Mouse (Mus musculus) intestine, embryonic 16.5 days (tissue): ENCODE results near the gene Tescl. TPM values are rescaled to one million over a fixed set of nuclear protein-coding genes. Genes with fewer than 3 reads are reported as not detected.

Experiments used
- ATAC-seq: fragments of 200-750 bp; cut with Nextera tagmentation; 2 replicates; pipeline ENCODE4 v1.8.0; 2017; ENCODE audit warnings: moderate TSS enrichment, moderate library complexity
- H3K27ac ChIP-seq: fragments of 300-500 bp; sonication (generic); 2 replicates; pipeline ENCODE4 v1.5.1; 2014; ENCODE audit warnings: mild to moderate bottlenecking, low read length
- H3K27me3 ChIP-seq: fragments of 300-500 bp; sonication (generic); replicated peaks from 2 replicates; pipeline ENCODE4 v1.6.1; 2014; ENCODE audit warnings: low read length, control low read depth, mixed read lengths; ENCODE audit not compliant: control insufficient read depth, insufficient read depth
- H3K36me3 ChIP-seq: fragments of 300-500 bp; sonication (generic); 2 replicates; pipeline ENCODE4 v1.6.1; 2014; ENCODE audit warnings: low read length, control low read depth; ENCODE audit not compliant: control insufficient read depth, insufficient read depth
- H3K4me1 ChIP-seq: fragments of 300-500 bp; sonication (generic); 2 replicates; pipeline ENCODE4 v1.6.1; 2014; ENCODE audit warnings: low read length, control low read depth, mixed read lengths; ENCODE audit not compliant: control insufficient read depth, insufficient read depth
- H3K4me2 ChIP-seq: fragments of 300-500 bp; sonication (generic); 2 replicates; pipeline ENCODE4 v1.6.1; 2014; ENCODE audit warnings: low read depth, low read length, control low read depth
- H3K4me3 ChIP-seq: fragments of 300-500 bp; sonication (generic); 2 replicates; pipeline ENCODE4 v1.5.1; 2014; ENCODE audit warnings: mild to moderate bottlenecking, low read length
- H3K9ac ChIP-seq: fragments of 300-500 bp; sonication (generic); 2 replicates; pipeline ENCODE4 v1.6.1; 2014; ENCODE audit warnings: low read depth, low read length
- H3K9me3 ChIP-seq: fragments of 300-500 bp; sonication (generic); 2 replicates; pipeline ENCODE4 v1.6.1; 2016; ENCODE audit warnings: low read length, control low read depth; ENCODE audit not compliant: control insufficient read depth
- WGBS: fragments of 180-500 bp; shearing (Covaris S2); extraction: QIAGEN DNeasy Blood & Tissue Kit; methylation state at CpG from one replicate; pipeline ENCODE4 v1.1.7; 2014; 5-methylcytosine and 5-hydroxymethylcytosine counted together
- polyA plus RNA-seq: library from polyadenylated mRNA; unstranded; fragments of >200 nt; fragmentation: Nextera tagmentation; extraction: Ambion mirVana; gene quantifications from 2 replicates; pipeline ENCODE4 v1.2.1, GENCODE M21; 2015

Gene Tescl
- polyA plus RNA-seq, 1 experiment from 2014 or later, result not detected

- Histone ChIP-seq H3K4me2 (no peak overlapping the region), H3K9me3 (peaks cover 14% of the 10 kb centered on the region), H3K27ac (no peak overlapping the region), H3K4me3 (no peak overlapping the region), H3K9ac (no peak overlapping the region), H3K36me3 (no peaks in the 10 kb centered on the region), H3K4me1 (no peaks in the 10 kb centered on the region), H3K27me3 (peaks cover 3% of the 10 kb centered on the region; the same call in 1 of the 2 replicates)
- 67% methylated on average over 4 of the region's 4 CpGs for WGBS
- ATAC-seq, result no peak
Measured at GRCm38 (mm10) chr7:24322593-24322992, 11.1 kb downstream of the Tescl start.

- no peak overlapping the region for H3K4me3 ChIP-seq
- H3K36me3 ChIP-seq, result no peaks in the 10 kb centered on the region
- H3K9me3 ChIP-seq, result peaks cover 3% of the 10 kb centered on the region; the same call in 1 of the 2 replicates
- no peak overlapping the region for H3K4me2 ChIP-seq
- no peak overlapping the region for H3K9ac ChIP-seq
- WGBS, result 66% methylated on average over 6 of the region's 6 CpGs
- no peak overlapping the region for H3K27ac ChIP-seq
- H3K4me1 ChIP-seq, result no peaks in the 10 kb centered on the region
- ATAC-seq, result no peak
- no peaks in the 10 kb centered on the region for H3K27me3 ChIP-seq
Measured at GRCm38 (mm10) chr7:24318942-24319341, 14.8 kb downstream of the Tescl start.

DNA sequence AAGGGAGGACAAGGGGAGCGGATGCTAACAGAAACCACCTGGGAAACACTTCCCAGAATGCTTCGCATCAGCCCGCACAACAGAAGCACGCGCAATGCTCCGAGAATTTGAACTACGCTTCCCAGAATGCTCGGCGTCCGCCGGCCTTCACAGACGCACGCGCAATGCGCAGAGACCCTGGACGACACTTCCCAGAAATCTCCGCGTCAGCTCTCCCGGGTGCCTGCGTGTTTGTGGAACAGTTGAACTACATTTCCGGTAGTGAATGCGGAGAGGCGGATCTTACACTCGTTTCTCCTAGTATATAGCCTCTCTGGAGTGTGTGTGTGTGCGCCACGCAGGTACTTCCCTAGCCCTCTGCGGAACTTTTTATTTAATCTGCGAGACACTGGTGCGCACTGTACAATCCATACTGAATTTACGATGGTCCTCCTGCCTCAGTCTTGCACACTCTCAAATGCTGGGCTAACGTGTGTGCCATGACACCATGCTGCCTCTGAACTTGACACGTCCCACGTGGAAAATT is 17.1 kb downstream of the Tescl start, which contains the start of gene Zfp94:
TSS of gene Zfp94 (minus strand) at position 100 of the 526 bp plus-strand sequence.
- peak within 1 kb of the TSS; percentile 83 for H3K4me2 ChIP-seq
- H3K27me3 ChIP-seq, result no peaks in the 10 kb centered on the region
- WGBS, result under 1% methylated on average over 33 of the region's 33 CpGs
- H3K9ac ChIP-seq, result peak within 1 kb of the TSS; percentile 74
- peak; percentile 97 for ATAC-seq
- no peaks in the 10 kb centered on the region for H3K9me3 ChIP-seq
- H3K4me1 ChIP-seq, result no peaks in the 10 kb centered on the region
- H3K36me3 ChIP-seq, result no peaks in the 10 kb centered on the region
- H3K27ac ChIP-seq, result peak within 1 kb of the TSS; percentile 72
- peak within 1 kb of the TSS; percentile 69 for H3K4me3 ChIP-seq

DNA sequence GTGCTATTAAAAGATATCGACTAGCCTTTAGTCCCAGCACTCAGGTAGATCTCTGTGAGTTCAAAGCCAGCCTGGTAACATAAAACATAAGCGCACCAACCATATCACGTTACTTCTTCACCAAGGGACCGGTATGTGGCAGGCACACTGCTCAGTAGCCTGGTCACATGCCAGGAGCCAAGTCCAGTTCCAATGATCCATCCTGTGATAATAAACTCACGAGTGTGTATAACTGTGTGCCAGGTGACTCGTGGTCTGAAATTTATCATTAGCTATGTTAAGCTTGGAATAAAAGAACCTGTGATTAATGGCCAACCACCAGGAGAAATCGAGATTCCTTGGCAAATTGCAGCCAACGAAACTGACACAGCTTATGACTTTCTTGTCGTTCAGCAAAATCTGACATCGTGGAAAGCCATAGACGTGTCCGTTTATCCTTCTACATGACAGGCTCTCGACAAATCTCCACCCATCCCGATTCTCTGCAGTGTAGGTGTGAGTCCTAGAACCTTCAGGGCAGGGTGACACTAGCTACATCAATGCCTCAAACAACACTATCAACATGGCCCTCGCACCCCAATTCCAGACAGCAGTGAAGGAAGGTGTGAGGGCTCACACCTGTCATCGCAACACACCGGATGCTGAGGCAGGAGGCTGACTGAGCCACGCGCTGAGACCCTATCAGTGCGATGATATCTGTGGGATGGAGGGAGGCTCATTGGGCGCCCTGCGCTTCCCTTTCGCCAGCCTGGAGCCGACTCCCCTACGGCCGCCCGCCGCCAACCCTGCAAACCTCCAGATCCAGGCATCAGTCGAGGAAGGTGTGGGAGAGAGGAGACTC is 17.8 kb downstream of the Tescl start:
- Histone ChIP-seq H3K4me2 (peak overlapping the region; percentile 83), H3K9me3 (no peaks in the 10 kb centered on the region)
- WGBS, result 26% methylated on average over 29 of the region's 29 CpGs

DNA sequence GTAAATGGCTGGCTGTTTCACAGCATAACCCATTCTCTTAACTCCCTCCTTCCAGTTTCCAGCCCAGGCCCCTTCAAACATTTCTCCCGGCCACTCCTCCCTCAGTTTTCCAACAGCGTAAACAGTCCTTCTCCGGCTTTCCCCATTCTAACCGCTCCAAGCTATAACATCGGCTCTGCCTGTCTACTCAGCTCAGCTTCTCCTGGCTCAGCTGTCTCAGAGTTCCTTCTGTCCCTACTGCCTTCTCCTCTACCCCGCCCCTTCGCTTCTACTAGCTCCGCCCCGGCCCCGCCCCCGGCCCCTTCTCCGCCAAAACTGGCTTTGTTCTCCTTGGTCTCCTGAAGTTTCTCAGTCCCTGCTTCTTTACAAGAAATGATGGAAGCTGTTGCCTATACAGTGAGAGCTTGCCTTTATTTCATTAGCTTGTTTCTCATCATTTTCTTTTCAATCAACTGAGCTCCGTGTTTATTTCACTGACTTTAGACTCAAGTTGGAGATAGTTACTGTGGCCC is 32.9 kb downstream of the Tescl start, which contains the start of gene Zfp61:
TSS of gene Zfp61 (minus strand) at position 462 of the 512 bp plus-strand sequence.
- Histone ChIP-seq H3K4me1 (peaks cover 11% of the 10 kb centered on the region; the same call in 1 of the 2 replicates), H3K9me3 (no peaks in the 10 kb centered on the region), H3K27ac (peak within 1 kb of the TSS; percentile 37; the same call in 1 of the 2 replicates), H3K4me3 (peak within 1 kb of the TSS; percentile 85), H3K27me3 (no peaks in the 10 kb centered on the region), H3K36me3 (peaks cover 7% of the 10 kb centered on the region; the same call in 1 of the 2 replicates), H3K4me2 (peak within 1 kb of the TSS; percentile 83), H3K9ac (peak within 1 kb of the TSS; percentile 65; the same call in 1 of the 2 replicates)
- WGBS, result 3% methylated on average over 13 of the region's 13 CpGs
- peak; percentile 73 for ATAC-seq

More for the DNA sequence above, 17.8 kb downstream of the Tescl start:
- Histone ChIP-seq H3K27ac (0 out of 2 replicates have a peak overlapping the region, but pooled peaks have one; percentile 7), H3K36me3 (no peaks in the 10 kb centered on the region), H3K4me1 (no peaks in the 10 kb centered on the region), H3K4me3 (peak overlapping the region; percentile 69), H3K27me3 (no peaks in the 10 kb centered on the region), H3K9ac (peak overlapping the region; percentile 74)
- ATAC-seq, result no peak

DNA sequence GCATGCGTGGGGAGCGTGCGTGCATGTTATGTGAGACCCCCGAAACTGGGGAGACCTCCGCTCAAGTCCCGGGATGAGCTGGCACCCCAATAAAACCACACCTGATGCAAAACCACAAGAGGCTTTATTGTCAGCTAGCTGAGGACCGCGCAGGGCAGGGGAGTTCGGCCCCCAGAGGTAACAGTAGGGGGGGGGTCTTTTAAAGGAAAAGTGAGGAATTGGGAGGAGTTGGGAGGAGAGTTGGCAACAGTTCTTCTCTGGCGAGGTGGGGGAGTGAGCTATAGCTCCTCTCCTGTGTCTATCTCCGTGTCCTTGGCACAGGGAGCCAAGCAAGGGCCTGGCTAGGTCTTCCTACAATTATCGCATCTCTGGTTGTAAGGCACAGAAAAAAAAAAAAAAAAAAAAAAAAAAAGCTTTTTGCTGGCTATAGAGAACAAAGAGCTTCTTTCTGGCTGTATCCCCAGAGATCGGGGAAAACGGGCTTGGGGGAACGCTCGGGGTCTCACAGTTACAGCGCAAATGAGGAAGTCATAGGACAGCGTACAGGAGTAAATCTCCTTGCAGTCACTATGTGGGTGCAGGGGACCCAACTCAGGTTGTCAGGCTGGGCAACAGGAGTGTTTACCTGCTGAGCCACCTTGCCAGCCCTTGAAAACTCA is 33.8 kb downstream of the Tescl start:
- WGBS, result 3% methylated on average over 18 of the region's 18 CpGs
- Histone ChIP-seq H3K27me3 (no peaks in the 10 kb centered on the region), H3K9ac (peak overlapping the region; percentile 65), H3K4me2 (peak overlapping the region; percentile 83), H3K36me3 (peaks cover 9% of the 10 kb centered on the region; the same call in 1 of the 2 replicates), H3K9me3 (no peaks in the 10 kb centered on the region), H3K4me1 (peaks cover 11% of the 10 kb centered on the region; the same call in 1 of the 2 replicates), H3K4me3 (peak overlapping the region; percentile 85), H3K27ac (peak overlapping the region; percentile 93)
- ATAC-seq, result peak; percentile 16

DNA sequence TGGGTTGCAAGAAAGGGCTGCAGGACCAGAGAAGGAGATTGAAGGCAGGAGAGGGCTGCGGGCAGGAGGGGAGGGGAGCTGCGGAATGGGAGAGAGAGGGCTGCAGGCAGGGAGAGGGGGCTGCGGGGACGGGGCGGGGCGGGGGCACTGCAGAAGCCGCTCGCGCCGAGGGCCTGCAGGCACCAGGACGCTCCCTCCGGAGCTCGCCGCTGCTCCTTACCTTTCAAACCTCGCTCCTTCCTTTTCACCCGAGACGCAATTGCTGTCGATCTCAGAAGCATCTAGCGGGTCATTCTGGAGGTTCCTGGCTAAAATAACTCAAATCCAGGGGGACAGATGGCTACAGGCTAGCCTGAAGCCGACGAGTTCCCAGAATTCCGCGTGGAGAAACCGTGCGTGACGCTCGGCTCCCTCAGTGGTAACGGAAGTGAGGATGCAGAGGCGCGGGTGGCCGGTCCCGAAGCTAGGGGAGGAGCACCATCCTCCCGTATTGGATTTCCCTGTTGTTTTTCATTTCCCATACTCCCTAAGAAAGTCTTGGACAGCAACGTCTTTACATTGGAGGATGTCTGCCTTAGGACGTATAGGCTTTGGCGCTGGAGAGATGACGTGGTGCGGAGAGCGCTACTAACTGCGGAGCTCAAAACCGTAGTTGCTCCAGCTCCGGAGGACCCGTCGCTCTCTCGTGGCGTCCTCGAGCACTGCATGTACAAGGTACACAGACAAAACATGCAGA is 34.6 kb downstream of the Tescl start:
- Histone ChIP-seq H3K27me3 (no peaks in the 10 kb centered on the region), H3K4me2 (peak overlapping the region; percentile 83), H3K27ac (peak overlapping the region; percentile 93), H3K4me3 (peak overlapping the region; percentile 85), H3K4me1 (peaks cover 11% of the 10 kb centered on the region; the same call in 1 of the 2 replicates), H3K9ac (peak overlapping the region; percentile 80), H3K36me3 (peaks cover 9% of the 10 kb centered on the region; the same call in 1 of the 2 replicates), H3K9me3 (no peaks in the 10 kb centered on the region)
- ATAC-seq, result peak; percentile 90
- under 1% methylated on average over 46 of the region's 47 CpGs for WGBS

GRCm38 (mm10) chr7:24298635-24298972 is 35.1 kb downstream of the Tescl start:
- peaks cover 9% of the 10 kb centered on the region; the same call in 1 of the 2 replicates for H3K36me3 ChIP-seq
- ATAC-seq, result no peak

More at GRCm38 (mm10) chr7:24298635-24298972, 35.1 kb downstream of the Tescl start:
- Histone ChIP-seq H3K4me2 (peak overlapping the region; percentile 83), H3K4me3 (peak overlapping the region; percentile 85), H3K9me3 (no peaks in the 10 kb centered on the region), H3K4me1 (peaks cover 11% of the 10 kb centered on the region; the same call in 1 of the 2 replicates), H3K27ac (peak overlapping the region; percentile 93; the same call in 1 of the 2 replicates), H3K9ac (peak overlapping the region; percentile 80), H3K27me3 (no peaks in the 10 kb centered on the region)
- 1% methylated on average over 12 of the region's 12 CpGs for WGBS
